Mouse (Mus musculus) stomach, postnatal 0 days (tissue): ENCODE results near the gene Itm2c. TPM values are rescaled to one million over a fixed set of nuclear protein-coding genes. Genes with fewer than 3 reads are reported as not detected.

ENCODE experiments used
- ATAC-seq: fragments of 200-750 bp; cut with Nextera tagmentation; 2 replicates; pipeline ENCODE4 v1.8.0; 2017; ENCODE audit not compliant: low FRiP score, low TSS enrichment
- DNase-seq: peaks from one replicate; pipeline ENCODE4 v3.0.0-alpha.2; 2016; ENCODE audit warnings: low spot score
- H3K27ac ChIP-seq: fragments of 300-500 bp; sonication (generic); replicated peaks from 2 replicates; pipeline ENCODE4 v1.5.1; 2014; ENCODE audit warnings: mild to moderate bottlenecking, control low read depth
- H3K27me3 ChIP-seq: fragments of 300-500 bp; sonication (generic); 2 replicates; pipeline ENCODE4 v1.6.1; 2014; ENCODE audit warnings: low read length; ENCODE audit not compliant: control insufficient read depth, insufficient read depth
- H3K36me3 ChIP-seq: fragments of 300-500 bp; sonication (generic); 2 replicates; pipeline ENCODE4 v1.6.1; 2014; ENCODE audit warnings: low read length, mixed read lengths; ENCODE audit not compliant: control insufficient read depth, insufficient read depth
- H3K4me1 ChIP-seq: fragments of 300-500 bp; sonication (generic); replicated peaks from 2 replicates; pipeline ENCODE4 v1.6.1; 2014; ENCODE audit warnings: antibody characterized with exemption; ENCODE audit not compliant: control insufficient read depth, insufficient read depth
- H3K4me2 ChIP-seq: fragments of 300-500 bp; sonication (generic); replicated peaks from 2 replicates; pipeline ENCODE4 v1.6.1; 2014; ENCODE audit warnings: low read depth, mild to moderate bottlenecking, control low read depth, moderate library complexity
- H3K4me3 ChIP-seq: fragments of 300-500 bp; sonication (generic); 2 replicates; pipeline ENCODE4 v1.5.1; 2014; ENCODE audit warnings: low read depth, low read length, control low read depth
- H3K9ac ChIP-seq: fragments of 300-500 bp; sonication (generic); 2 replicates; pipeline ENCODE4 v1.6.1; 2014; ENCODE audit warnings: mild to moderate bottlenecking, low read length, control low read depth, mixed read lengths
- H3K9me3 ChIP-seq: fragments of 300-500 bp; sonication (generic); 2 replicates; pipeline ENCODE4 v1.6.1; 2016; ENCODE audit warnings: low read length; ENCODE audit not compliant: control insufficient read depth
- CTCF ChIP-seq: IDR thresholded peaks from 2 replicates; pipeline ENCODE4 v1.5.1; 2016; ENCODE audit warnings: antibody characterized with exemption, low read depth, mild to moderate bottlenecking, moderate library complexity
- EP300 ChIP-seq: optimal IDR thresholded peaks from 2 replicates; pipeline ENCODE3; 2016; ENCODE audit warnings: antibody characterized with exemption
- WGBS: fragments of 180-500 bp; shearing (Covaris S2); extraction: QIAGEN DNeasy Blood & Tissue Kit; methylation state at CpG from one replicate; pipeline ENCODE4 v1.1.7; 2014; 5-methylcytosine and 5-hydroxymethylcytosine counted together
- polyA plus RNA-seq: library from polyadenylated mRNA; unstranded; fragments of >200 nt; fragmentation: Nextera tagmentation; extraction: Ambion mirVana; gene quantifications from 2 replicates; pipeline ENCODE4 v1.2.1, GENCODE M21; 2015

Itm2c gene
- polyA plus RNA-seq, 1 experiment from 2014 or later: 134 TPM

GRCm38 (mm10) chr1:85896781-85897700 lies 3.0 kb downstream of the Itm2c start:
- no peak for DNase-seq
- Histone ChIP-seq H3K9ac (no peak overlapping the region), H3K27me3 (no peaks in the 10 kb centered on the region), H3K36me3 (no peaks in the 10 kb centered on the region), H3K27ac (peak overlapping the region; percentile 86), H3K4me2 (no peak overlapping the region; the same call in 1 of the 2 replicates), H3K4me3 (no peak overlapping the region), H3K4me1 (peaks cover 33% of the 10 kb centered on the region), H3K9me3 (no peaks in the 10 kb centered on the region)
- 45% methylated on average over 12 of the region's 12 CpGs for WGBS
- TF ChIP-seq CTCF (no peak), EP300 (no peak)
- no peak for ATAC-seq

- peak overlapping the region; percentile 71 for H3K27ac ChIP-seq
These were observed 4.0 kb downstream of the Itm2c start for GRCm38 (mm10) chr1:85897901-85898760.

DNA sequence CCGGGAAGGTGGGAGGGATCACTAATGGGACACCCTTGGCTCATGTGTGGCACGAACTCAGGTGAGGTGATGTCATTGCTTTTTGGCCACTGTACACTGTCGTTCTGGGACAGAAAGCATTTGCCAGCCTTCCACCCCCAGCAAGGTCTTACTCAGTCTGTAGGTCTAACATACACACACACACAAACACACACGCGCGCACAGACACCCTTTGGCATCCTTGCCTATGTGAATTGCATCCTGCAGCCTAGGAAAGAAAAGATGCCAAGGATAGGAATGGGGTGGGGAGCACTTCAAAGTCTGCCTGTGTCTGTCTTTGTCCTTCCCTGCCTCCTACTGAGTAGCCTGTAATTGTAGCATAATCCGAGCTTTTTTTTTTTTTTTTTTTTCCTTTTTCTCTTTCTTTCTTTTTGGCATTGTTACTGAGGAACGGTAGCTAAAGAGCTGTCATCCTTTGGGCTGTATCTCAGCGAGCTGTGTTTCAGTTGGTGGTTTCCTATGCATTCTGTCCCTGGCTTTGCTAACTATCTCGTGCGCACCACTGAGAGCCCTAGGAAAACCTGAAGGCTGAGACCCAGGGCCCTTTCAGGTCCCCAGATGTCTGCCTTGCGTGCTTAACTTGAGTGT lies 4.8 kb downstream of the Itm2c start:
- WGBS: 51% methylated on average over 12 of the region's 12 CpGs
- no peak for DNase-seq
- H3K4me1 ChIP-seq: peaks cover 39% of the 10 kb centered on the region
- TF ChIP-seq CTCF: no peak
- no peak for TF ChIP-seq EP300
- H3K36me3 ChIP-seq: no peaks in the 10 kb centered on the region
- no peak overlapping the region for H3K4me3 ChIP-seq
- H3K9ac ChIP-seq: 0 out of 2 replicates have a peak overlapping the region, but pooled peaks have one; percentile 24
- no peaks in the 10 kb centered on the region for H3K27me3 ChIP-seq
- no peak for ATAC-seq
- H3K4me2 ChIP-seq: 0 out of 2 replicates have a peak overlapping the region, but pooled peaks have one; percentile 8
- H3K9me3 ChIP-seq: no peaks in the 10 kb centered on the region
- H3K27ac ChIP-seq: peak overlapping the region; percentile 71

More at GRCm38 (mm10) chr1:85897901-85898760, 4.0 kb downstream of the Itm2c start:
- no peak for DNase-seq
- no peak for ATAC-seq
- 0 out of 2 replicates have a peak overlapping the region, but pooled peaks have one; percentile 8 for H3K4me2 ChIP-seq
- no peaks in the 10 kb centered on the region for H3K36me3 ChIP-seq
- no peak for TF ChIP-seq EP300
- TF ChIP-seq CTCF: no peak
- no peak overlapping the region for H3K4me3 ChIP-seq
- H3K27me3 ChIP-seq: no peaks in the 10 kb centered on the region
- 18% methylated on average over 8 of the region's 8 CpGs for WGBS
- H3K4me1 ChIP-seq: peaks cover 39% of the 10 kb centered on the region
- H3K9ac ChIP-seq: no peak overlapping the region
- no peaks in the 10 kb centered on the region for H3K9me3 ChIP-seq

- H3K4me2 ChIP-seq: no peak overlapping the region
- H3K9me3 ChIP-seq: no peaks in the 10 kb centered on the region
- H3K27ac ChIP-seq: no peak overlapping the region; the same call in 1 of the 2 replicates
- ATAC-seq (no peak), DNase-seq (no peak)
- no peaks in the 10 kb centered on the region for H3K36me3 ChIP-seq
- no peaks in the 10 kb centered on the region for H3K27me3 ChIP-seq
- H3K9ac ChIP-seq: 0 out of 2 replicates have a peak overlapping the region, but pooled peaks have one; percentile 24
- TF ChIP-seq CTCF: peak; percentile 50
- TF ChIP-seq EP300: no peak
- H3K4me1 ChIP-seq: peaks cover 39% of the 10 kb centered on the region
- H3K4me3 ChIP-seq: no peak overlapping the region
These were observed 5.3 kb downstream of the Itm2c start for GRCm38 (mm10) chr1:85899388-85899761.

DNA sequence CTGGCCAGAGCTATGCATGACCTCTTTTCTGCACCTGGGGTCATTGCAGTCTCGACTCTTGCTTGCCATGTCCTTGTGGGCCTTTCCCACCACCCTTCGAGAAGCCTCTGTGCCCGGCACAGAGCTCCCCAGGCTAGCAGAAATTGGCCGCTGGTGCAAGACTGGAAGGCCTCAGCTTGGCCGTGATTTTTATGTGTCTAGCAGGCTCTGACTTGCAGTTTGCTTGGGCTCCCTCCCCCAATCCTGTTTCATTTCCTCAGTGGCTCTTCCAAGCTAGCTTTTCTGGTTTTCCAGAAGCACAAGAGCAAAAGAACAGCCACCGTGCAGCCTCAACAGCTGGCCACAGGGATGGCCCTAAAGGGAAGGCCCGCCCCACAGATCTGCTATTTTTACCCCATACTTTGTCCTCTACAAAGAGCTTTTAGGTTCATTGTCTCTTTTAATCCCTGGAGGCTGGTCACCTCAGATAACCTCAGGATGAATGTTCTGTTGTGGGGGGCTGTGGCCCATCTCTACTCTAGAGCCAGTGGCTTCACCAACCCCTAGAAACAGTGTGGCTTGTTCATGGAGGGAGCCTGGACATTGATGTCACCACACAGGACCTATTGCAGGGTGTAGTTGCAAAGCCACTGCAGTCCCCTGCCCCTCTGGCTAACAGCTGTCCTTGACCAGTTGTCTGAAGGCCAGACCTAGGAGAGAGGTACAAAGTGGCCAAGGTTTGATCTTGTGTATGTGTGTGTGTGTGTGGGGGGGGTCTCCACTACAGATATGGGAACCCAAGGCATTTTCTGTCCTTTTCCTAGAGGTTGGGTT lies 6.6 kb downstream of the Itm2c start:
- TF ChIP-seq EP300: peak; percentile 34
- no peak for TF ChIP-seq CTCF
- Histone ChIP-seq H3K4me2 (peak overlapping the region; percentile 27), H3K4me3 (no peak overlapping the region), H3K9ac (0 out of 2 replicates have a peak overlapping the region, but pooled peaks have one; percentile 27), H3K4me1 (peaks cover 39% of the 10 kb centered on the region), H3K9me3 (no peaks in the 10 kb centered on the region), H3K36me3 (peaks cover 3% of the 10 kb centered on the region; the same call in 1 of the 2 replicates), H3K27me3 (no peaks in the 10 kb centered on the region), H3K27ac (peak overlapping the region; percentile 70)
- 52% methylated on average over 7 of the region's 7 CpGs for WGBS
- ATAC-seq (no peak), DNase-seq (no peak)
